Comparison of ENCODE assay signal across 27 mouse cellular contexts in the genomic region with DNA sequence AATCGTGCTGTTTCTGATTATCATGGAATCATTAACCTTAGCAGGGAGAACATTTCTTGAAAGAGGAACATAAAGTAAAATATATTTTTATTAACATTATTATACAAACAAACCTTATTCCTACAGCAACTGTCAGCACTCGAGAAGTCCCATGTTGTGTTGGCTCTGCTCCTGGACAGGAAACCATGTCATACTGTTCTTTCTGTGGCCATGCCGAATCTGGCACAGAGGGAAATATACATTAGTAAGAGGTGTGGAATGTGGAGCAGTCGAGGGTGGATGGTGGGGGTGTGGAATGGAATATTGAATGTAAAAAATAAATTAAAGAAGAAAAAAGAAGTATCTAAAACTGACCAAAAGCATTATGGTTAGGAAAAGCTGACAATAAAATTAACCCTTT.
"Had no signal": no experiment of that assay in that cellular context is flagged by ENCODE, and none has a peak within 500 bp of the region (broad histone marks: within the 10 kb centered on the region; RNA-seq: fewer than 3 reads in every experiment).

No protein-coding gene starts in this region.

- H3K4me2 ChIP-seq: heart, embryonic 12.5 days; hindbrain, embryonic 12.5 days; hindbrain, embryonic 14.5 days; intestine, embryonic 15.5 days; limb, embryonic 12.5 days; liver, embryonic 11.5 days; liver, embryonic 13.5 days had no signal

- H3K4me1 ChIP-seq: heart, embryonic 10.5 days; heart, embryonic 12.5 days; hindbrain, embryonic 10.5 days; hindbrain, embryonic 12.5 days; intestine, embryonic 15.5 days; liver, embryonic 13.5 days had no signal

- DNase-seq: gastrocnemius, adult 2 months; gastrocnemius, postnatal 10 days; gastrocnemius, postnatal 25 days; heart, adult 18-20 months; heart, postnatal 10 days; heart, postnatal 4 days; kidney, adult 18-20 months; kidney, adult 8-10 months; kidney, postnatal 10 days; kidney, postnatal 25 days; kidney, postnatal 4 days; liver; liver, embryonic 13.5 days had no signal

- H3K4me3 ChIP-seq: gastrocnemius, adult 2 months; heart, embryonic 10.5 days; heart, embryonic 12.5 days; hindbrain, embryonic 10.5 days; hindbrain, embryonic 12.5 days; intestine, embryonic 15.5 days; layer of hippocampus, adult 2 months; left cerebral cortex, adult 2 months; limb, embryonic 10.5 days; limb, embryonic 12.5 days; liver, embryonic 13.5 days had no signal

- H3K9ac ChIP-seq: heart, embryonic 12.5 days; hindbrain, embryonic 12.5 days; hindbrain, embryonic 14.5 days; intestine, embryonic 15.5 days; limb, embryonic 12.5 days; liver, embryonic 13.5 days had no signal

- H3K27ac ChIP-seq: gastrocnemius, adult 2 months; heart, embryonic 10.5 days; hindbrain, embryonic 10.5 days; hindbrain, embryonic 12.5 days; hindbrain, embryonic 14.5 days; intestine, embryonic 15.5 days; layer of hippocampus, adult 2 months; left cerebral cortex, adult 2 months; limb, embryonic 10.5 days; limb, embryonic 12.5 days; liver, embryonic 13.5 days had no signal

- H3K36me3 ChIP-seq: heart, embryonic 10.5 days; heart, embryonic 12.5 days; hindbrain, embryonic 10.5 days; hindbrain, embryonic 12.5 days; intestine, embryonic 15.5 days; limb, embryonic 10.5 days; limb, embryonic 12.5 days; liver, embryonic 13.5 days had no signal

- H3K27me3 ChIP-seq: heart, embryonic 12.5 days; hindbrain, embryonic 12.5 days; intestine, embryonic 15.5 days; limb, embryonic 12.5 days; liver, embryonic 13.5 days had no signal

- ATAC-seq: hindbrain, embryonic 16.5 days; inflammation-experienced regulatory T-cells, adult 6 months; intestine, embryonic 15.5 days; intestine, postnatal 0 days had no signal

- H3K9me3 ChIP-seq: heart, embryonic 10.5 days; hindbrain, embryonic 10.5 days; intestine, embryonic 15.5 days; liver, embryonic 13.5 days had no signal
